Mouse (Mus musculus): Measurements from ENCODE around the gene Slc16a14. TPM values are rescaled to one million over a fixed set of nuclear protein-coding genes. Genes with fewer than 3 reads are reported as not detected.

Slc16a14 gene
- polyA plus RNA-seq, 1 experiment from 2014 or later, result 17.2 TPM

DNA sequence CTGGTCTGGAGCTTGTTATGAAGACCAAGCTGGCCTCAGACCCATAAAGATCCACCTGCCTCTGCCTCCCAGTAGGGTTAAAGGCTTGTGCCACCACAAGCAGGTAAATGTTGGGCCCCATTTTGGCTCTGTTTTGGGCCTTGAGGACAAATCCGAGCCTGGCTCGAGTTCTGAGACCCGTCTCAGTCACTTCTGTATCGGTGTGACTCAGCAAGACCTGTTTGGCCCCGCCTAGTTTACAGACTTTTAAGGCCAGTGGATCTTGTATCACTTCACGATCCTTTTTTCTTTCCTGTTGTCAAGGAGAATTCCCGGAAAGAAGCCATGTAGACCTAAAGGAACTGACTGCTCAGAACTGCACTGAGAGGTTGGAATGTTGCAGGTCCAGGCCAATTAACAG is 44.4 kb downstream of the Slc16a14 start:
- 53% methylated on average over 7 of the region's 7 CpGs for WGBS
- ATAC-seq, result no peak

DNA sequence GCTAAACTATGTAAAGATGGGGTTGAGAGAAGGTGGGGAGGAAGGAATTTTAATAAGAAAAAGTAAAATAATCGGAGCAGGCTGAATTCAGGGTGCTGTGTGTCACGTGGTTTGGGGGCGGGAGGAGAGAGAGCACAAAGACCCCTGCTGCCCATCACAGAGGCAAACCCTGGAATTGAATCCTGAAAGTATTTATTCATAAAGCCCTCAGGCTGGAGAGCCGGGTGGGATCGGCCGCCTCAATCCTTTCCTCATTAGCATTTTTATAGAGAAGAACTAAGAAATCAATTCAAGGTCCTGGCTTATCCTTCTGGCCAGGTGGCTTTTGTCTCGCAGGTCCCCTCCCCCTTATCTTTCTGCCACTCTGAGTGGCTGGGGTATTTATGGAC is 44.9 kb downstream of the Slc16a14 start:
- ATAC-seq, result peak; percentile 85
- Histone ChIP-seq H3K9ac (ENCODE audit: low read depth, low read length) (no peak overlapping the region), H3K27ac (ENCODE audit: low read length) (peak overlapping the region; percentile 71)

More for the DNA sequence above, 44.4 kb downstream of the Slc16a14 start:
- peaks cover 12% of the 10 kb centered on the region for H3K4me1 ChIP-seq (ENCODE audit: control insufficient read depth, insufficient read depth, low read length)
- no peaks in the 10 kb centered on the region for H3K9me3 ChIP-seq (replicated peaks; ENCODE audit: control insufficient read depth, low read length, poor library complexity, severe bottlenecking)
- H3K4me2 ChIP-seq (ENCODE audit: low read length), result no peak overlapping the region
- peak overlapping the region; percentile 71 for H3K27ac ChIP-seq (ENCODE audit: low read length)
- H3K36me3 ChIP-seq (ENCODE audit: control insufficient read depth, insufficient read depth, low read length), result no peaks in the 10 kb centered on the region
- no peaks in the 10 kb centered on the region for H3K27me3 ChIP-seq (ENCODE audit: control insufficient read depth, insufficient read depth, low read depth, low read length)
- no peak overlapping the region for H3K9ac ChIP-seq (ENCODE audit: low read depth, low read length)
- H3K4me3 ChIP-seq (ENCODE audit: low read depth, low read length), result no peak overlapping the region

DNA sequence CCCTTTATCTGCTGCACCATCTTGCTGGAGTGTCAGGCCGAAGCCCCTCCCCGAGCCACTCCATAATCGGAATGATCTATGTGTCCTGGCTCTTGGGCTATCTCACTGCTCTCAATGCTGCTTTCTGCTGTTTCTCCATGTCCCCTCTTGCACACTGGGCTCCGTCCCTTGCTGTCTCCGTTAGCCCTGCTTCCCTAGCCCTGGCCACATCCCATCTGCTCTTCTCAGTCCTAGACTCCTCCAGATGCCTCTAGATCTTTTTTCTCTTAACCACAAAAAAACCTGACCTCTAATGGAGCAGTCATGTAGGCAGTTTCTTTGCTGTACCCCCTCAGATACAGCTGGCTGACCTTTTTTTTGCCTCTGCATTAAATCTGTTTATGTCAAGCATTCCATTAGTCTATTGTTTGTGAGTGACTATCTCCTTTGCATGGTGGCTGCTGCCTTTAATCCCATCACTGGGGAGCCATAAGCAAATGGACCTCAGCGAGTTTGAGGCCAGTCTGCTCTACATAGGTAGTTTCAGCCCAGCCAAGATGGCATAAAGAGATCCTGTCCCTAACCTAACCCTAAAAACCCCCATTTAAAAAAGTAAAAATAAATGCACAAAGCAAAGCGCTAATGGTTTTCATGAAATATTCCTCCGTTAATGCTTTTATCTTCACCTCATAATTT is 45.5 kb downstream of the Slc16a14 start:
- Histone ChIP-seq H3K27ac (ENCODE audit: low read length) (peak overlapping the region; percentile 73), H3K27me3 (ENCODE audit: control insufficient read depth, insufficient read depth, low read depth, low read length) (no peaks in the 10 kb centered on the region), H3K9ac (ENCODE audit: low read depth, low read length) (no peak overlapping the region), H3K9me3 (replicated peaks; ENCODE audit: control insufficient read depth, low read length, poor library complexity, severe bottlenecking) (no peaks in the 10 kb centered on the region), H3K4me1 (ENCODE audit: control insufficient read depth, insufficient read depth, low read length) (peaks cover 12% of the 10 kb centered on the region), H3K36me3 (ENCODE audit: control insufficient read depth, insufficient read depth, low read length) (no peaks in the 10 kb centered on the region), H3K4me2 (ENCODE audit: low read length) (peak overlapping the region; percentile 31), H3K4me3 (ENCODE audit: low read depth, low read length) (no peak overlapping the region)
- 30% methylated on average over 8 of the region's 8 CpGs for WGBS
- ATAC-seq, result peak; percentile 52

More for the DNA sequence above, 44.9 kb downstream of the Slc16a14 start:
- Histone ChIP-seq H3K27me3 (ENCODE audit: control insufficient read depth, insufficient read depth, low read depth, low read length) (no peaks in the 10 kb centered on the region), H3K36me3 (ENCODE audit: control insufficient read depth, insufficient read depth, low read length) (no peaks in the 10 kb centered on the region), H3K9me3 (replicated peaks; ENCODE audit: control insufficient read depth, low read length, poor library complexity, severe bottlenecking) (no peaks in the 10 kb centered on the region), H3K4me3 (ENCODE audit: low read depth, low read length) (no peak overlapping the region), H3K4me2 (ENCODE audit: low read length) (peak overlapping the region; percentile 31), H3K4me1 (ENCODE audit: control insufficient read depth, insufficient read depth, low read length) (peaks cover 12% of the 10 kb centered on the region)
- WGBS, result 4% methylated on average over 7 of the region's 7 CpGs

DNA sequence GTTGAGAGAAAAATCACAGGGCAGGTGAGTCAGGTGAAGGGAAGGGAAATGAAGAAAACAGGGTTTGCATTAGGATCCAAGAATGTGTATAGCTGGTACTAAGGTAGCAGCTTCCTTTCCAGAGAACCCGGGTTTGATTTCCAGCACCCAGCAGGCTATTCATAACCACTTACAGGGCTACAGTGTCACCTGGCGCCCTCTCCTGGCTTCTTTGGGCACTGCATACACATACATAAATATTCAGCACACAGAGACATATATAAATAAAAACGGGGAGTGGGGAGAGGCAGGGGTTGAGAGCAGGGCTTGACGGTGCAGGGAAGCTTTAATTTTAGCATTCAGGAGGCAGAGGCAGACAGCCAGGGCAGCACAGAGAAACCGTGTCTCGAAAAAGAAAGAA is 49.0 kb downstream of the Slc16a14 start:
- WGBS, result 91% methylated on average over 6 of the region's 6 CpGs
- Histone ChIP-seq H3K4me1 (ENCODE audit: control insufficient read depth, insufficient read depth, low read length) (peaks cover 12% of the 10 kb centered on the region), H3K27ac (ENCODE audit: low read length) (no peak overlapping the region)

DNA sequence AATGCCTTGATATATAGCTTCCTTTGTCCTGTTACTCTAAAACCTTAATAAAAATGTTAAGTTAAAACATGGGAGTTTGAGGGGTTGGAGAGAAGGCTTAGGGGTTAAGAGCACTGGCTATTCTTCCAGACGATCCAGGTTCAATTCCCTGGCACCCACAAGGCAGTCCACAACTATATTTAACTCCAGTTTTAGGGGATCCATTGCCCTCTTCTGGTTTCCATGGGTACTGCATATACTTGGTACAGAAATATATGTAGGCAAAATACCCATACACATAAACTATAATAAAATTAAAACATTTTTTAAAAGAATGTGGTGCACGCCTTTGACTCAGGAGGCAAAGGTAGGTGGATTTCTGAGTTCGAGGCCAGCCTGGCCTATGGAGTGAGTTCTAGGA is 49.8 kb downstream of the Slc16a14 start:
- no peak overlapping the region for H3K9ac ChIP-seq (ENCODE audit: low read depth, low read length)
- H3K36me3 ChIP-seq (ENCODE audit: control insufficient read depth, insufficient read depth, low read length), result no peaks in the 10 kb centered on the region
- ATAC-seq, result no peak
- H3K9me3 ChIP-seq (replicated peaks; ENCODE audit: control insufficient read depth, low read length, poor library complexity, severe bottlenecking), result no peaks in the 10 kb centered on the region
- H3K27me3 ChIP-seq (ENCODE audit: control insufficient read depth, insufficient read depth, low read depth, low read length), result no peaks in the 10 kb centered on the region
- H3K4me2 ChIP-seq (ENCODE audit: low read length), result no peak overlapping the region
- H3K27ac ChIP-seq (ENCODE audit: low read length), result no peak overlapping the region
- H3K4me3 ChIP-seq (ENCODE audit: low read depth, low read length), result no peak overlapping the region
- H3K4me1 ChIP-seq (ENCODE audit: control insufficient read depth, insufficient read depth, low read length), result peaks cover 9% of the 10 kb centered on the region
- WGBS, result 87% methylated on average over 3 of the region's 3 CpGs

More for the DNA sequence above, 49.0 kb downstream of the Slc16a14 start:
- Histone ChIP-seq H3K9ac (ENCODE audit: low read depth, low read length) (no peak overlapping the region), H3K4me3 (ENCODE audit: low read depth, low read length) (no peak overlapping the region), H3K4me2 (ENCODE audit: low read length) (no peak overlapping the region), H3K9me3 (replicated peaks; ENCODE audit: control insufficient read depth, low read length, poor library complexity, severe bottlenecking) (no peaks in the 10 kb centered on the region), H3K36me3 (ENCODE audit: control insufficient read depth, insufficient read depth, low read length) (no peaks in the 10 kb centered on the region), H3K27me3 (ENCODE audit: control insufficient read depth, insufficient read depth, low read depth, low read length) (no peaks in the 10 kb centered on the region)
- no peak for ATAC-seq

DNA sequence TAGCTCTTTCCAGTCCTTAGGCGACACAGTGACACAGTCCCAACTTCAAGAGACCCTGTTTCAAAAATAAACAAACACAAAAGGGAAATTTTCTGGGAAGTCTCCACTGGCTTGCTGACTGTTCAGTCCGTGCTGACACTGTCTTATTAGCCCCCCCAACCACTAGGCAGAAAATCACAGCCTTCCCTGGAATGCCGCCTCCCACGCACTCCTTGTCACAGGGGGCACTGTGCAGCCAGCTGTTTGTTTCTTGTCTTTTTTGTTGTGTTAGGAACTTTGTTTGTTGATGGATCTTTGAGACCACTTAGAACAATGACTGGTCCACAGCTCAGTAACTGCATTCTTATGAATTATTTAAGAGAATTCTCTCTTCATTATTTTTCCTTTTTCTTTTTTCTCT is 51.0 kb downstream of the Slc16a14 start:
- Histone ChIP-seq H3K4me2 (ENCODE audit: low read length) (no peak overlapping the region), H3K9ac (ENCODE audit: low read depth, low read length) (no peak overlapping the region), H3K36me3 (ENCODE audit: control insufficient read depth, insufficient read depth, low read length) (no peaks in the 10 kb centered on the region), H3K4me3 (ENCODE audit: low read depth, low read length) (no peak overlapping the region), H3K27me3 (ENCODE audit: control insufficient read depth, insufficient read depth, low read depth, low read length) (no peaks in the 10 kb centered on the region), H3K4me1 (ENCODE audit: control insufficient read depth, insufficient read depth, low read length) (no peaks in the 10 kb centered on the region), H3K27ac (ENCODE audit: low read length) (no peak overlapping the region), H3K9me3 (replicated peaks; ENCODE audit: control insufficient read depth, low read length, poor library complexity, severe bottlenecking) (no peaks in the 10 kb centered on the region)
- 74% methylated on average over 4 of the region's 4 CpGs for WGBS
- no peak for ATAC-seq

DNA sequence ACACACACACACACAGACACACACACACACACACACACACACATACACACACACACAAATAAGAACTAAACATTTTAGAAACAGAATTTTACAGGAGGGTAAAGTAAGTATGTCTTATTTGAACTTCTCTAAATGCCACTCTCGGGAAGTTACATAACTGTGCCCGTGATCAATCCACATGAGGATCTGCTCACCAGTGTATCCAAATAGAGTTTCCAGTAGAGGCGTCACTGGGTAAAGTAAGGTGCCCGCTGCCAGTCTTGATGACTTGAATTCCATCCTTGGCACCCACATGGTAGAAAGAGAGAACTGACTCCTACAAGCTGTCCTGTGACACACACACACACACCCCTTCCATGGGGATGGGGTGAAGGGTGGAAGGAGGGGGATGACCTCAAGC is 52.0 kb downstream of the Slc16a14 start:
- ATAC-seq, result no peak
- WGBS, result 93% methylated on average over 4 of the region's 4 CpGs

DNA sequence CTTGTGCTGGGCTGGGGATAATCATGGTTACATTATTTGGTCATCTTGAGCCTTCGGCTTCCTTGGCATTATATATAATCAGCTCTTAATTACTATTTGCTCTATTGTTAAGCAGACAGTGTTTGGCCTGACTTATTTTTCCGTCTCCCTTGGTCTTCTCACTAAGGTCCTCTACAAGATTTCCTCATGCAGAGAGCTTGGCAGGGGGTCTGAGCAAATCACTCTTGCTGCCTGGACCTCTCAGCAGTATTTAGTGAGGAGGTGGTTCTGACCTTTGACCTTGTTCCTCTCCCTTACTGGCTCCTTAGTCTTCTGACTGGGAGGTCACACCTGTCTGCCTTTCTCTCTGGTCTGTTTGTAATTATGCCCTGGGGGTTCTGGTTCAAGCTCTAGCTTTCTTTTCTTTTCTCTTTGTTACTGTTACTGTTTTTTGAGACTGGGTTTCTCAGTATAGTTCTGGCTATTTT is 52.8 kb downstream of the Slc16a14 start:
- H3K27me3 ChIP-seq (ENCODE audit: control insufficient read depth, insufficient read depth, low read depth, low read length), result no peaks in the 10 kb centered on the region
- H3K9ac ChIP-seq (ENCODE audit: low read depth, low read length), result no peak overlapping the region
- no peaks in the 10 kb centered on the region for H3K36me3 ChIP-seq (ENCODE audit: control insufficient read depth, insufficient read depth, low read length)
- WGBS, result 27% methylated on average over 2 of the region's 2 CpGs
- no peak overlapping the region for H3K4me3 ChIP-seq (ENCODE audit: low read depth, low read length)
- H3K4me1 ChIP-seq (ENCODE audit: control insufficient read depth, insufficient read depth, low read length), result no peaks in the 10 kb centered on the region
- H3K9me3 ChIP-seq (replicated peaks; ENCODE audit: control insufficient read depth, low read length, poor library complexity, severe bottlenecking), result no peaks in the 10 kb centered on the region
- no peak for ATAC-seq
- no peak overlapping the region for H3K27ac ChIP-seq (ENCODE audit: low read length)
- no peak overlapping the region for H3K4me2 ChIP-seq (ENCODE audit: low read length)

More for the DNA sequence above, 52.0 kb downstream of the Slc16a14 start:
- H3K4me2 ChIP-seq (ENCODE audit: low read length), result no peak overlapping the region
- no peak overlapping the region for H3K4me3 ChIP-seq (ENCODE audit: low read depth, low read length)
- no peak overlapping the region for H3K27ac ChIP-seq (ENCODE audit: low read length)
- no peaks in the 10 kb centered on the region for H3K36me3 ChIP-seq (ENCODE audit: control insufficient read depth, insufficient read depth, low read length)
- H3K27me3 ChIP-seq (ENCODE audit: control insufficient read depth, insufficient read depth, low read depth, low read length), result no peaks in the 10 kb centered on the region
- no peaks in the 10 kb centered on the region for H3K9me3 ChIP-seq (replicated peaks; ENCODE audit: control insufficient read depth, low read length, poor library complexity, severe bottlenecking)
- no peak overlapping the region for H3K9ac ChIP-seq (ENCODE audit: low read depth, low read length)
- no peaks in the 10 kb centered on the region for H3K4me1 ChIP-seq (ENCODE audit: control insufficient read depth, insufficient read depth, low read length)

DNA sequence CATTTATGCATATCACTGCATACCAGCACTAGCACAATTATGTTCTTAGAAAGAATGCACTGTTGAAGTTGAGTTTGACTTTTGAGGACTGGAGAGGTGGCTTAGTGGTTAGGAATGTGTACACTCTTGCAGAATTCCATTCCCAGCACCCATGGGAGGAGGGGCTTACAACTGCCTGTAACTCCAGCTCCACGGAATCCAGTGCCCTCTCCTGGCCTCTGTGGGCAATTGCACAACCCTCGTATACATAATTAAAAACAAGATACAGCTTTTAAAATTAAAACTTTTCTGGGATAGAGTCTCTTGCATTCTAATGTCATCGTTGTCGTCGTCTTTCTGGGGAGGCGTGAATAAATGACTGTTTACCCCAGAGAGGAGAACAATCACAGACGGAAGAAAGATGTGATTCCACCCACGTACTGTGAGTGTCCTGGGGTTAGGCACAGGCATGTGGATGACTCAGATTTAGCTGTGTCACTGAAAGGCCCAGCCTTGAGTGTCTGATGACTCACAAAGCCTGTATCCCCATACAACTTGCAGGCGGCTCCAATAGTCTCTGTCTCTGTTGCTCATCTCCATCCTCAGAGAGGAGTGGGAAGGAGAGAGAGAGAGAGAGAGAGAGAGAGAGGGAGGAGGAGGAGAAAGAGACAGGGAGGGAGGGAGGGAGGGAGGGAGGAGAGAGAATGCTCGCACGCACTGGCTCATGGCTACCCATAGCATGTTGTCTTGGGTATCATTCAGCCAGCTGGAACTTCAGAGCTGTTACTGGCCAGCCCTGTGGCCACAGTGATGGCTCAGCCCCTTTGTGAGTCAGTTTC is 53.5 kb downstream of the Slc16a14 start:
- Histone ChIP-seq H3K36me3 (ENCODE audit: control insufficient read depth, insufficient read depth, low read length) (no peaks in the 10 kb centered on the region), H3K9me3 (replicated peaks; ENCODE audit: control insufficient read depth, low read length, poor library complexity, severe bottlenecking) (no peaks in the 10 kb centered on the region), H3K9ac (ENCODE audit: low read depth, low read length) (no peak overlapping the region), H3K4me2 (ENCODE audit: low read length) (no peak overlapping the region), H3K27ac (ENCODE audit: low read length) (no peak overlapping the region), H3K27me3 (ENCODE audit: control insufficient read depth, insufficient read depth, low read depth, low read length) (no peaks in the 10 kb centered on the region), H3K4me1 (ENCODE audit: control insufficient read depth, insufficient read depth, low read length) (no peaks in the 10 kb centered on the region), H3K4me3 (ENCODE audit: low read depth, low read length) (no peak overlapping the region)
- ATAC-seq, result no peak
- WGBS, result 59% methylated on average over 11 of the region's 11 CpGs
